Mouse (Mus musculus) cerebellum, postnatal 25 days (tissue): ENCODE results near the gene Map3k6.

Source experiments
- DNase-seq, 2 experiments: peaks; one replicate each; pipeline ENCODE4 v3.0.0; 2021; ENCODE audit warnings: mixed read lengths in 2 of 2

Map3k6 gene

GRCm38 (mm10) chr4:133240490-133240921 lies at the start of gene Map3k6:
Map3k6 (plus strand) TSS chr4:133240818.
- peak in 1 of 2 experiments; percentile 22 for DNase-seq

GRCm38 (mm10) chr4:133194482-133194881 lies 46.1 kb upstream of the Map3k6 start:
- DNase-seq, result no peak

- DNase-seq, result no peak
Measured at GRCm38 (mm10) chr4:133195014-133195413, 45.6 kb upstream of the Map3k6 start.

GRCm38 (mm10) chr4:133196136-133196535 lies 44.5 kb upstream of the Map3k6 start:
- DNase-seq, result no peak

- DNase-seq, result no peak
Measured at GRCm38 (mm10) chr4:133196852-133197251, 43.8 kb upstream of the Map3k6 start.

- no peak for DNase-seq
Measured at GRCm38 (mm10) chr4:133197355-133197754, 43.3 kb upstream of the Map3k6 start.

- no peak for DNase-seq
Measured at GRCm38 (mm10) chr4:133197801-133198286, 42.8 kb upstream of the Map3k6 start.

GRCm38 (mm10) chr4:133198337-133199180 lies 42.1 kb upstream of the Map3k6 start:
- DNase-seq, result peak; percentile 26 to 33

GRCm38 (mm10) chr4:133199743-133200142 lies 40.9 kb upstream of the Map3k6 start:
- DNase-seq, result no peak

- DNase-seq, result peak; percentile 56 to 63
Measured at GRCm38 (mm10) chr4:133200343-133200742, 40.3 kb upstream of the Map3k6 start.

- peak; percentile 84 to 88 for DNase-seq
Measured at GRCm38 (mm10) chr4:133201006-133201771, 39.4 kb upstream of the Map3k6 start.

GRCm38 (mm10) chr4:133202254-133202653 lies 38.4 kb upstream of the Map3k6 start:
- no peak for DNase-seq

GRCm38 (mm10) chr4:133203591-133203990 lies 37.0 kb upstream of the Map3k6 start:
- DNase-seq, result peak in 1 of 2 experiments; percentile 21

GRCm38 (mm10) chr4:133204379-133204778 lies 36.2 kb upstream of the Map3k6 start:
- no peak for DNase-seq

GRCm38 (mm10) chr4:133209366-133209765 lies 31.3 kb upstream of the Map3k6 start:
- peak; percentile 76 to 80 for DNase-seq

GRCm38 (mm10) chr4:133210023-133210787 lies 30.4 kb upstream of the Map3k6 start:
- DNase-seq, result peak in 1 of 2 experiments; percentile 56

- DNase-seq, result peak; percentile 46 to 52
Measured at GRCm38 (mm10) chr4:133210788-133211390, 29.7 kb upstream of the Map3k6 start.

GRCm38 (mm10) chr4:133211751-133212561 lies 28.7 kb upstream of the Map3k6 start, which contains the start of the genes Cd164l2 and Gpr3:
Cd164l2 (plus strand) TSS chr4:133212131.
Gpr3 (minus strand) TSS chr4:133212536.
- DNase-seq, result peak; percentile 29 to 48

GRCm38 (mm10) chr4:133212562-133213267 lies 27.9 kb upstream of the Map3k6 start:
- peak; percentile 86 to 92 for DNase-seq

GRCm38 (mm10) chr4:133213268-133213590 lies 27.4 kb upstream of the Map3k6 start:
- peak; percentile 44 to 65 for DNase-seq

- DNase-seq, result no peak
Measured at GRCm38 (mm10) chr4:133213661-133214060, 27.0 kb upstream of the Map3k6 start.
